Mouse (Mus musculus) thymus, adult 2 months (tissue): ENCODE results near the gene Sox6. TPM values are rescaled to one million over a fixed set of nuclear protein-coding genes. Genes with fewer than 3 reads are reported as not detected.
A peak's percentile ranks its signal among the peaks of the same experiment; 100 is the strongest.

Experiments
- DNase-seq: peaks from one replicate; pipeline ENCODE4 v3.0.0; 2021
- H3K27ac ChIP-seq: fragments of 200-500 bp; 2 replicates; pipeline ENCODE4 v1.5.1; 2012; ENCODE audit warnings: low read length, control low read depth; ENCODE audit not compliant: control insufficient read depth, insufficient read depth
- H3K27me3 ChIP-seq: fragments of 200-500 bp; 2 replicates; pipeline ENCODE4 v1.6.1; 2012; ENCODE audit warnings: mild to moderate bottlenecking, low read length, moderate library complexity, mixed read lengths; ENCODE audit not compliant: control insufficient read depth, insufficient read depth
- H3K36me3 ChIP-seq: fragments of 200-500 bp; 2 replicates; pipeline ENCODE4 v1.6.1; 2012; ENCODE audit warnings: mild to moderate bottlenecking, low read length, moderate library complexity; ENCODE audit not compliant: control insufficient read depth, insufficient read depth
- H3K4me1 ChIP-seq: fragments of 200-500 bp; replicated peaks from 2 replicates; pipeline ENCODE4 v1.6.1; 2012; ENCODE audit warnings: low read length; ENCODE audit not compliant: control insufficient read depth, insufficient read depth
- H3K4me3 ChIP-seq: fragments of 200-500 bp; 2 replicates; pipeline ENCODE4 v1.5.1; 2012; ENCODE audit warnings: mild to moderate bottlenecking, low read length, control low read depth, moderate library complexity; ENCODE audit not compliant: control insufficient read depth, insufficient read depth
- CTCF ChIP-seq: fragments of 200-500 bp; IDR thresholded peaks from 2 replicates; pipeline ENCODE4 v1.5.1; 2012; ENCODE audit warnings: mild to moderate bottlenecking, control low read depth, low read length, moderate library complexity, borderline replicate concordance; ENCODE audit not compliant: control insufficient read depth, poor library complexity, insufficient read depth; ENCODE audit errors: extremely low read depth
- POLR2A ChIP-seq: fragments of 200-500 bp; IDR thresholded peaks from 2 replicates; pipeline ENCODE4 v1.6.1; 2012; ENCODE audit warnings: mild to moderate bottlenecking, low read length, control low read depth, moderate library complexity; ENCODE audit not compliant: control insufficient read depth, poor library complexity, insufficient read depth; ENCODE audit errors: extremely low read depth
- WGBS: fragments of 180-500 bp; shearing (Covaris S2); methylation state at CpG from one replicate; pipeline ENCODE4 v1.1.7; 2018; 5-methylcytosine and 5-hydroxymethylcytosine counted together
- polyA plus RNA-seq: library from polyadenylated mRNA; depleted of rRNA; stranded (reverse); fragments of >200 nt; gene quantifications from 2 replicates; pipeline ENCODE4 v1.2.3, GENCODE M21; 2012

Gene Sox6
- polyA plus RNA-seq, 1 experiment = 2.1 TPM

GRCm38 (mm10) chr7:115540261-115540660 lies 498.3 kb downstream of the Sox6 start:
- TF ChIP-seq CTCF = no peak
- no peak for TF ChIP-seq POLR2A
- Histone ChIP-seq H3K4me3 (no peak overlapping the region), H3K27me3 (no peaks in the 10 kb centered on the region), H3K4me1 (peaks cover 7% of the 10 kb centered on the region), H3K27ac (no peak overlapping the region), H3K36me3 (no peaks in the 10 kb centered on the region)
- WGBS = 54% methylated on average over 2 of the region's 2 CpGs
- no peak for DNase-seq

DNA sequence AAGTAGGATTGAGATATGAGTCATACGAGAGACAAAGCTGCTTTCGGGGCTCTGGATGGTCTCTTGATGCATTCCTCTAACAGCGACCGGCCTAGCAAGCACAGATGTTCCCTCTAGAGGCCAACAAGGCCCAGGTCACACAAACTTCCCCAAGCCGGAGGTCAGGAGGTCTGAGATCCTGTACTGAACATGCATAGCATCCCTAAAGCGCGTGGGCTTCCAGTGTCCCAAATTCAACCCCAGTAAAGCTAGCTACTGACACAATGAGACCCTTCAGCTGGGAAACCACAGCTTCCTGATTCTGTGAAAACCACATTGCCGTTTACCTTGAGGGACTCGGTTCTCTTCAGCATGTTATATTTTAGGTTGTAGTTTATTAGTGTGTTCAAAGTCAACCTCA lies 499.6 kb downstream of the Sox6 start:
- Histone ChIP-seq H3K27ac (no peak overlapping the region), H3K4me3 (no peak overlapping the region), H3K4me1 (peaks cover 7% of the 10 kb centered on the region), H3K36me3 (no peaks in the 10 kb centered on the region), H3K27me3 (no peaks in the 10 kb centered on the region)
- 19% methylated on average over 9 of the region's 9 CpGs for WGBS
- TF ChIP-seq CTCF (no peak), POLR2A (no peak)
- peak; percentile 23 for DNase-seq

- TF ChIP-seq POLR2A (no peak), CTCF (no peak)
- H3K27ac ChIP-seq = no peak overlapping the region
- 97% methylated on average over 3 of the region's 3 CpGs for WGBS
- no peaks in the 10 kb centered on the region for H3K36me3 ChIP-seq
- H3K27me3 ChIP-seq = no peaks in the 10 kb centered on the region
- peaks cover 7% of the 10 kb centered on the region for H3K4me1 ChIP-seq
- no peak overlapping the region for H3K4me3 ChIP-seq
- DNase-seq = no peak
These were observed 501.0 kb downstream of the Sox6 start for GRCm38 (mm10) chr7:115537636-115538035.

DNA sequence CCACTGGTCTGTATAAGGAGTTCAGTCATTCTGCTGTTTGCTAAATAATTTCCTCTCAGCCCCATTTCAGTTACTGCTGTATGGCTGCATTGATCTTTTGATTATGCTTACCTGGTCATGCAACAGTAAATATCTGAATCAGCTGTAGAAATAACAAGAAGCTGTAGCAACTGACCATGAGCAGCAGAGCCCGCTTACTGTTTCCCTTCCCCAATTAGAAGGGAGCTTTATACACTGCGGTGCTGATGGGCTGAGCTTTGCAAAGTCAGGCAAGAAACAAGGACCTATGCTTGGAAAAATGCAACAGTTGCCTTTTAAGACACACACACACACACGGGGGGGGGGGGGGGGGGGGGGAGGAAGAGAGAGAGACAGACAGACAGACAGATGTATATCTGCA lies 502.1 kb downstream of the Sox6 start:
- Histone ChIP-seq H3K36me3 (no peaks in the 10 kb centered on the region), H3K27ac (no peak overlapping the region), H3K4me1 (peaks cover 7% of the 10 kb centered on the region), H3K27me3 (no peaks in the 10 kb centered on the region), H3K4me3 (no peak overlapping the region)
- no peak for DNase-seq
- TF ChIP-seq POLR2A (no peak), CTCF (no peak)
- WGBS = 97% methylated on average over 2 of the region's 3 CpGs

GRCm38 (mm10) chr7:115531875-115532274 lies 506.7 kb downstream of the Sox6 start:
- Histone ChIP-seq H3K27ac (no peak overlapping the region), H3K4me1 (no peaks in the 10 kb centered on the region), H3K4me3 (no peak overlapping the region), H3K27me3 (no peaks in the 10 kb centered on the region), H3K36me3 (no peaks in the 10 kb centered on the region)
- no peak for TF ChIP-seq POLR2A
- no peak for TF ChIP-seq CTCF
- WGBS = 91% methylated on average over 1 of the region's 1 CpGs
- DNase-seq = no peak

GRCm38 (mm10) chr7:115531217-115531616 lies 507.4 kb downstream of the Sox6 start:
- no peaks in the 10 kb centered on the region for H3K36me3 ChIP-seq
- 3% methylated on average over 2 of the region's 2 CpGs for WGBS
- no peaks in the 10 kb centered on the region for H3K27me3 ChIP-seq
- no peak for DNase-seq
- no peaks in the 10 kb centered on the region for H3K4me1 ChIP-seq
- TF ChIP-seq POLR2A = no peak
- TF ChIP-seq CTCF = no peak
- H3K4me3 ChIP-seq = no peak overlapping the region
- no peak overlapping the region for H3K27ac ChIP-seq

DNA sequence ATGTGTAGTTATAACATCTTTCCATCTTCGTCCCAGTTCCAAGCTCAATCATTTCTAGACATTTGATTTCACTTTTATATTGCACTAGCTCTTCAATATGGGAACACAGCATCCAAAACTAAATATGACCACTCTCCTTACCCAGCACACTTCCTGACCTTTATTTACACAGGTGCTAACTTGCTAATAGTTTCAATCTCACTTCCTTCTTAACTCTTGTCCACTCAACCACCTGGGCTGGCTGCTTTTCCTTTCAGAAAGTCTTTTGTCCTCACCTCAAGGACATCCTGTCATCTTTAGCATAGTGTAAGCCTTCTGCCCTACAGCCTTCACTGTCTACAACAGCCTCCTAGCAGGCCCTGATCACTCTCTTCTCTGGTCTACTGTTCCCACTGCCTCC lies 520.9 kb downstream of the Sox6 start:
- Histone ChIP-seq H3K36me3 (no peaks in the 10 kb centered on the region), H3K4me1 (no peaks in the 10 kb centered on the region), H3K27me3 (no peaks in the 10 kb centered on the region), H3K27ac (no peak overlapping the region), H3K4me3 (no peak overlapping the region)
- no peak for DNase-seq
- WGBS = 96% methylated on average over 1 of the region's 1 CpGs
- TF ChIP-seq POLR2A = no peak
- no peak for TF ChIP-seq CTCF
